Mouse (Mus musculus) frontal cortex, postnatal 10 days (tissue): ENCODE measurements around the gene Anxa9.
A peak's percentile ranks its signal among the peaks of the same experiment; 100 is the strongest.
"Not testable (repeated sequence)": the region's sequence is repeated elsewhere in the genome, so short reads cannot be mapped to it uniquely, and the experiment has no call there.

Experiments
- DNase-seq, 2 experiments: peaks; one replicate each; pipeline ENCODE4 v3.0.0; 2022; ENCODE audit warnings: low spot score in 2 of 2, mixed read lengths in 1 of 2

Gene Anxa9

DNA sequence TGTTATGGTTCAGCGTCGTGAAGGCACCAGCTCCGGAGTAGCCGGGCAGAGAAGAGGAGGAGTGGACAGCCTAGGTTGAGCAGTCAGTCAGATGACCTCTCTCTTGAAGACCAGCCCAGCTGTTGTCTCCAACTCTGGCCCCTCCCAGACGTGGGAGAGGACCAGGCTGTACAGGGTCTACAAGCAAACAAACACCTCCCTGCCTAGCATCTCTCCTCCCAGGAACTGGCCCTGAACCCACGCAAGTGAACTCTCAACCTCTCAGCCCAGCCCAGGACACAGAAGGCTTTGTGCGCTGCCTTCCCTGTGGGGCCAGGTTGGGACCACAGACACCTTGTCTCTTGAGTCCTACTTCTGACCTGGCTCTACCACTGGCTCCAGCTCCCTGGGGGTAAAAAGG is at the start of gene Anxa9:
Gene Anxa9 (minus strand): TSS at position 77 of the 400 bp plus-strand sequence.
- no peak for DNase-seq

DNA sequence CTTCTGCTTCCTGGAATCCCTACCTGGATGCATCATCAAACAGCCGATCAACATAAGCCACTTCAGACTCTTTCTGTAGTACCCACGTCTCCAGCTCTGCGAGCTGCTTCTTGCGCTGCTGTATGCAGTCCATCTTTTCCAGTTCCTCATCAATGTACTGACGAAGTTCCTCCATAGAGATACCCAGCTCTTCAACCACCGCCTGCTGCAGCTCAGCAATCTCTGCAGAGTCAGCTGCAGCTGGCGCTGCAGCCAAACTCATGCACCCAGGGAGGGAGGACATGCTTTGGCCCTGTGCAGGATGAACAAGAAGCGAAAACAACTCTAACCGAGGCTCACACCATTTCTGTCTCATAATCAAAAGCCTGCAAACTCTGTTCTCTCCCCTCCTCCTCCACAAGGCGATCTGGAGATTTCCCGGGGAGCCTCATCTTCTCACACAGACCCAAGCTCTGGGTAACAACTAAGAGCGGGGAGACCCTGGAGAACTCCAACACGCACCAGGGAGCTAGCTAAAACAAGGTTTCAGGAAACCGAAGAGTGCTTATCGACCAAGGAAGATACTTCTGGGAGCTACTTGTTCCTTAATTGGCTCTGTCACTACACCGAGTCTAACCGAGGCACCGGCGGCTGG is 49.1 kb upstream of the Anxa9 start:
- not testable (repeated sequence) for DNase-seq

DNA sequence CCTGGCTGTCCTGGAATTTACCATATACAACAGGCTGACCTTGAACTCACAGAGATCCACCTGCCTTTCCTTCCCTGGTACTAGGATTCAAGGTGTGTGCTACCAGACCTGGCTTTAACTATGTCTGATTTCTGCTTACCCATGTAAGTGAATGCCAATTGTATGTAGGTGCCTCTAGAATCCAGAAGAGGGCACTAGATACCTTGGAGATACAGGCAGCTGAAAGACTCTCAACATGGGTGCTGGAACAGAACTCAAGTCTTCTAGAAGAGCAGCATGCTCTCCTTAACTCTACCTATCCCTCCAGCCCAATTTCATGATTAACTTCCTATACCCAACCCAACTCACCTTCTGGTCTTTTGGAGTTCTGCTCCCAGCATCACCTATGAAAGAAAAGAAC is 42.5 kb upstream of the Anxa9 start:
- no peak for DNase-seq

DNA sequence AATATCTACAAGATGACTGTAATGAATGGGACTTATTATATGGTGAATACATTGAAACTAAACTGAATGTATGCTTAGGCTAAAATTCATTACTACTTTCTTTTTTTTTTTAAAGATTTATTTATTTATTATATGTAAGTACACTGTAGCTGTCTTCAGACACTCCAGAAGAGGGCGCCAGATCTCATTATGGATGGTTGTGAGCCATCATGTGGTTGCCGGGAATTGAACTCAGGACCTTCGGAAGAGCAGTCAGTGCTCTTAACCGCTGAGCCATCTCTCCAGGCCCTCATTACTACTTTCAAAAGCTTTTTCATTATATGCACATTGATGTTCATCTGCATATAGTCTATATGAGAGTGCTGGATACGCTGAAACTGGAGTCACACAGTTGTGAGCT is 41.4 kb upstream of the Anxa9 start:
- not testable (repeated sequence) for DNase-seq

DNA sequence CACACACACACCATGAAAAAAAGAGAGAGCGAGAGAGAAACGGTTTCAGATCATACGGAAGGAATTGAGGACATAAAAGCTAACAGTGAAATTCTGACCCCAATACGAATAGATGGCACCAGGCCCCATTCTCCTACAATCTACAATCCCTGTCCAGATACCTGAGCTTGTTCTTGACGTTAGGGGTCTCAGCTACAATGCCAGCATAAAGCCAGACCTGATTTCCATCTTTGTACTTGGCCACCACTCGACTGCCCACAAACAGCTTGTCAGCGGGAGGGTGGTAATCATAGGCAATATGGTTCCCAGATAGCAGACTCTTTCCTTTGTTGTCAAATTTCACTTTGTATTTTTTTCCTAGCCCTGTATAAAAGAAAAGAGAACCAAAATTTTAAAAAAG is 39.5 kb upstream of the Anxa9 start:
- no peak for DNase-seq

DNA sequence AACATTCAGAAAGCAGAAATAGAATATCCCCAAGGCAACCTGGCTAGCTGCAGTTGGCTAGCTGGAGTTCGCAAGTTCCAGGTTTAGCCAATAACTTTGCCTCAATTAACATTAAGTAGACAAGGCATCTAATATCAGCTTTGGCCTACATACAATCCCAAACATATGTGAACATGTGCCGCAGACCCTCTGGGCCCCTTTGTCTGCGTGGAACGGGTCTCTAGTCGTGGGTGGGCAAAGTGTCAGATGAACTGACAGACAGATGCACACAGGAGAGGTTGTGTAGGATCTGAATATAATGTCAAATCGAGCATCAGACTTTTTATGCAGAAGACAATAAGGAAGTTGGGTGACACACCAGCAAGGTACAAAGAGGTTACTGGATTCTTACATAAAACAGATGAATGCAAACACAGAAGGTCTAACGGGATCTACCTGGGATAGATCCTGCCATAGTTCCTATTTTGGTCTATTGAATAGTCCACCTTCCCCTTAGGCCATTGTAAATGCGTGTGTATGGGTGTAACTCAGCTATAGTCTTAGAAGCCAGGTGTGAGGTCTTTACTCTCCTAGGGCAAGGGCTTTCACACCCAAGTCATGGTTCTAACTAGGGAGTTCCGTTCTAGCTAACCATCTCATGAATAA is 36.5 kb upstream of the Anxa9 start:
- not testable (repeated sequence) for DNase-seq

DNA sequence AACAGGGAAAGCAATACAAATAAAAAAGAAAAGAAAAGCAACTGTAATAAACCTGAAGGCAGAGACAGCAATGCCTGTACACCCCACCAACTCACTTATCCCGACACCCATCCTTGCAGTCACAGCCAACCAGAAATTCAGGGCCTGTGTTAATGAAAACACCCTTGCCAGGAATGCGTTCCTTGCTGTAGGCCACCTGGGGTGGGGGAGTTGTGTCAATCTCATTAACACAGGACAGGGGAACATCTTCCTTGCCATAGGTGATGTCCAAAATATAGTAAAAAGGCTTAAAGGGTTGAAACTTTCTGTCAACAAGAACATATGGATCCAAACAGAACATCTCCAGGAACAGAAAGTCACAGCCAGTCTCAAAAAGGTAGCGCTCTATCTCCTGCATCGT is 31.3 kb upstream of the Anxa9 start:
- no peak for DNase-seq

DNA sequence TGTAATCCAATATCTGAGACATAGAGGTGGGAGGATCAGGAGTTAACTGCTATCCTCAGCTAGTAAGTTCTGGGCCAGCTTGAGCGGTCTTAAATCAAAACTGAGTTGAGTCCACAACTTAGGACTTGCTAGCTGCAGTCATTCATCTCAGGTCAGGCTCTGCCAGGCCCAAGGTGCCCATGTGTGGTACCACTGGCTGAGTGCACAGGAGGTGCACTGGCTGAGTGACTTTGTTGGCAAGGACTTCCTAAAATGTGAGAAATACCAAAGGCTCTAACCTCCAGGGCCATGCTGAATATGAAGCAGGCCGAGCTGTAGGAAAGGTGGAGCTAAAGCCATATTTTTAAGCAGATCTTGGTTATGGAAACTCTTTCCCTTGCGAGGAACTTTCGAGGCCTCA is 30.4 kb upstream of the Anxa9 start:
- no peak for DNase-seq

DNA sequence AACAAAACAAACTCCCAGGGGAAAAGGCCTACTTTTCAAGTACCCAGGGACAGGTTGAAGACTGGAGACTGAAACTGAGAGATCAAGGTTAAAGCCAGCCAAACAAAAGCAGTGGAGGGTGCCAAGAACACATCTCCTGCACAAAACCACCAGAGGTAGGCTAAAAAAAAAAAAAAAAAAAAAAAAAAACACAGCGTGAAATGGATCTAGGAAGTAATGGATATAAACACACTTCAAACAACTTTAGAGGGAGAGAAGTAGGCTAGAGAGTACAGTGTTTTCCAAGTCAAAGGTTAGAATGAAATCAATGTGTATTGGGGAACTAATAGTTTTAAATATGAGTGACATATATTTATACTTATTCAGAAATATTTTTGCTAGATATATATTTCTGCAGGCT is 24.6 kb upstream of the Anxa9 start:
- DNase-seq = no peak

DNA sequence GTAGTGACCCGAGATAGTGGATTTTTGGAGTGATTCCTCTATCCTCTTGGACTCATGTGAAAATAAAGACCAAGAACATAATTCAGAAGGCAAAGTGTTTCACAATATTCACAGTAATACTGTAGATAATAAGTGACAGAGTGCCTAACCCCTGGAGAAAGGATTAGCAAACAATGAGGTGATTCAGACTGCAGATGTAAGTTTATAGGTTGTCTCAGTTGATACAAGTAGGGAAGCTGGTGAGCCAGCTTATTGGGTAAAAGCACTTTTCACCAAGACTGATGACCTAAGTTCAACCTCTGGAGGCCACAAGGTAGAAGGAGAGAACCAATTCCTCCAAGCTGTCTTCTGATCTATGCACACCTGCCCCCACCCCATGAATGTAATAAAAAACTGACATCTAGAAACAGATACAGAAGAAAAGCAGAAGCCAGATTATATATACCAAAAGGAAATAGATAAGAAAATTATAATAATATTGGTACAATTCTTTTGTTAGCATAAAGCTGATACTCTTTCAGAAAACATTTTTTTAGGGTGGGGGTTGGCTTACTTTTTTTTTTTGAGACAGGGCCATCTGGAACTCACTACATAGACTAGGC is 21.9 kb upstream of the Anxa9 start:
- no peak for DNase-seq

DNA sequence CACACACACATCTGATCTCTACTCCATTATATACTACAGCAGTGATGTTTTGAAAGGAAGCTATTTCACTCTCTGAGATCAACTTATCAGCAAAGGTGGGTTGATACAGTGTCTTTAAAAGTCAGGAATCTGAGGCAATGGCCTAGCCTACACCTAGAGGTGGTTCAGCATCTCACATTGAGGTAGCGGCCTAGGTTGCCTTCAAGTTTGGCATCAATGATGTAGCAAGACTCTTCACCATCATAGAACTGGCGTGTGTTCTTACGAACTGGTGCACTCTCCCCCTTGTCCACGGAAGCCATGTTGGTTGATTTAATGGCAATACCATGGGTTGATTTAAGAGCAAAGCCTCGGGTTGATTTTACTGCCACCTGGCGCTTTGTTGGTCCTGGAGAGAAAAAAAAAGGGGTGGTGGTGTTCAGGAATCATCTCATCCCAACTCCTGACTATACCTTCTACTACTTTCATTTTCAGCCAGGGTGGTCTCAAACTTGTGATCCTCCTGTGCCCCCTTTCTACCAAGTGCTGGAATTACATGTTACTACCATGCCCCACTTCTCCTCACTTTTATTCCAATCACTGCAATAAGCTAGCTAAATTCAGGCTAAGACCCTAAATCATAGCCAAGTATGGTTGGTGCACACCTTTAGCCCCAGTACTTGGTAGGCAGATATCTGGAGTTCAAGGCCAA is 17.6 kb upstream of the Anxa9 start:
- DNase-seq = no peak

DNA sequence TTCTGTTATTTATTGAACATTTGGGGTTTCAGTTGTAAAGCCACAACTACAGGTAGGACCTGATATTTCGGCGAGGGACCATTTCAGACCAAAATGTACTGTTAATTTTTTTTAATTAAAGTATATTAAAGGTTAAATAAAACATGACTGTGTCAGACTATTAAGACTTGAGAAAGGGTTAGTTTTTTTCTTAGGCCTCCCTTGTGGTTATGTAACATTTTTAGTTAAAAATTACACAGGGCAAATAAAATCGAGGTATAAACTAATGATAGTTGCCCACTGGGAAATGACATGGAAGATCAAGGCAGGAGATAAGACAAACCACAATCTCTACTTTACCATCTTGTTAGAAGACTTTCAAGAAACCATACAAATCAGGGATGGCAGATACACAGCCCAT is 16.5 kb upstream of the Anxa9 start:
- DNase-seq = no peak

DNA sequence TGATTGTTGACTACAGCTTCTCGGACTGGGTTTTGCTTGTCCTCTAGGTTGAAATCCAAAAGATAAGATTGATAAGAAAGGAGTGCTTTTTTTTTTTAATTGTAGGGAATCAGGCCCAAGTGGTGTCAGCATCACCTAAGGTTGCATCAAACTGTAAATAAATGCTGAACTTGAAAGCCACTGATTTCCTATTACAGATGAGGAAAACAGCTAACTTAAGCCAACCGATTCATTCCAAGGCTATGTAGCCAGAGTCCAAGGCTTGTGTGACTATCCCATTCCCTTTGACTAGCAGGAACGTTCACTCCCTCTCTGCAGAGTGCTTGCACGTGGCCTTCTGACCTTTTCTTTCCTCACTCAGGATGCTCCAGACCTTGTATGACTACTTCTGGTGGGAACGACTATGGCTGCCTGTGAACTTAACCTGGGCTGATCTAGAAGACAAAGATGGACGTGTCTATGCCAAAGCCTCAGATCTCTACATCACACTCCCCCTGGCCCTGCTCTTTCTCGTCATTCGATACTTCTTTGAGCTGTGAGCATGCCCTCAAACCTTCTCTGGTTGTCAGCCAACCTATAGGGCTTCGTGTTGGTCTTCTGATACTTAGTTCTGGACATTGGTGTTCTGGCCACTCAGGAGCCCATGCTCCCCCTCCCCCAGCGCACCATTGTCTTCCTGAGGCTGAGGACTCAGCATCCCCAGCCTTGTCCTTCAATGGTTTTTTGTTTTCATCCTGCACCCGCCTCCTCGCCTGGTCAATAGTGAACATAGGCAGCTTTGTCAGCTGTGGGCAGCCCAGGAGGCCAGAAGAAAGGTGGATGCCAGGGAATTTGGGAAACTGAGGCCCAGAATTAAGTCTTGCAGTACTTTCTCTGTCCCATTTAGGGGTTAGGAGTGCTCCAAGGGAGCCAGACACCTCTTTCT is 13.0 kb upstream of the Anxa9 start:
- DNase-seq = no peak

DNA sequence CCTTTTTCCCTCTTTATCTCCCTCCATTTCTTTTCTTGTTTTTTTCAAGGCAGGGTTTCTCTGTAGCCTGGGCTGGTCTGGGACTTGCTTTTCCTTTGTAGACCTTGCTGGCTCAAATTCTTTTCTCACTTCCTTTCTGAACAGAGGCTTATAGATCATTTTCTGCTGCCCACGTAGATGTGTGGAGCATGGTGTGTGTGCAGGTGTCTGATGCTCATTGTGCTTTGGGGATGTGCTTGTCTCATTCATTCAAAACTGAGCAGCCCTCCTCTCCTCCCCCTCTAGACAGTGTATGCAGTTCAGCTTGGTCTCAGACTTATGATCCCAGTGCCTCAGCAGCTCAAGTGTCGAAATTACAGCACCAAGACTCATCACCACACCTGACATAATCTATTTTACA is 12.1 kb upstream of the Anxa9 start:
- DNase-seq = no peak

DNA sequence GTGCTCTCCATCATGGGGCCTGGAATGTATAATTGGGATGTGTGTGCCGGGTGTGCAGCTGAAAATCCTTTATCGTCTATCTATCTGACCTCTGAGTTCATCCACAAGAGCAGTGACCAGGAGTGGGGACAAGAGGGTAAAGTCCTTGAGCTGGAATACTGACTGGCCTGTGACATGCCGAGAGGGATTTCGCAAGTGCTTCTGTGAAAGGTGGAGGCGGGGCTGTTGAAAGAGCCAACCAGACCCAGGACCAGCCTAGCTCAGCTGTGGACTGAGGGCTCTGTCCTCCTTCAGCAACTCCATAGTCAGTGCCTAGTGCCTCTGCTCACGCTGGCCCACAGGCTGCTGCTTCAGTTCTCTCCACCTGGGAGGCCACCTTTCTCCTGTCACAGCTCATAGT is 11.6 kb upstream of the Anxa9 start:
- DNase-seq = no peak

DNA sequence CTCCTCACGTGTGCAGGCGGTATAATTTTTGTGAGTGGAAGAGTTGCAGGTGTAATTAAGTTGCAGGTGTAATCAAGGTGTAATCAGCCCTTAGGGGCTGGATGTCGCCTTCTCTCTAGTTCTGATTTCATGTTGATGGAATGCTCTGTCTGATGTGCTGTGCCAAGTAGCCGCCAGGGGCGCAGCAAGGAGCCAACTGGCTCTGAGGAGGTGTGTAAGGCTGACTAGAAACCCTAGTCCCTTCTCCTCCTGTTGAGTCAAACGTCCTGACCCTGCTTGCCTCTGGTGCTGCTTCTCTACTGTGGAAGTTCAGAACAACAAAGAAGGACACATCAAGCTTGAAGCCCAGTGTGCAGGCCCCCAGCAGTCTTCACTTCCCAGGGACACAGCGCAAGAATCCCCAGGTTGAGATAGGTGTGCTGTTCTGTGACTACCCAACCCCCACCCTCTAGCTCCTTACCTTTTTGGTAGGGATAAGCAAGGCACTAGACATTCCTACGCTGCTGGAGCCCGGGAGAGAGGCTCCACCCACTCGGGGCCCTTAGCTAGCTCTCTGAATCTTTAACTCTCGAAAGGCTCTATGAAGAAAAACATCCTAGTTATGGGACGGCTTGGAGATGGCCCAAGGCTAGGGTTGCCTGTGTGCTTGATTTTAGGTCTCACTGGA is 10.6 kb upstream of the Anxa9 start:
- DNase-seq = peak in 1 of 2 experiments; percentile 61

DNA sequence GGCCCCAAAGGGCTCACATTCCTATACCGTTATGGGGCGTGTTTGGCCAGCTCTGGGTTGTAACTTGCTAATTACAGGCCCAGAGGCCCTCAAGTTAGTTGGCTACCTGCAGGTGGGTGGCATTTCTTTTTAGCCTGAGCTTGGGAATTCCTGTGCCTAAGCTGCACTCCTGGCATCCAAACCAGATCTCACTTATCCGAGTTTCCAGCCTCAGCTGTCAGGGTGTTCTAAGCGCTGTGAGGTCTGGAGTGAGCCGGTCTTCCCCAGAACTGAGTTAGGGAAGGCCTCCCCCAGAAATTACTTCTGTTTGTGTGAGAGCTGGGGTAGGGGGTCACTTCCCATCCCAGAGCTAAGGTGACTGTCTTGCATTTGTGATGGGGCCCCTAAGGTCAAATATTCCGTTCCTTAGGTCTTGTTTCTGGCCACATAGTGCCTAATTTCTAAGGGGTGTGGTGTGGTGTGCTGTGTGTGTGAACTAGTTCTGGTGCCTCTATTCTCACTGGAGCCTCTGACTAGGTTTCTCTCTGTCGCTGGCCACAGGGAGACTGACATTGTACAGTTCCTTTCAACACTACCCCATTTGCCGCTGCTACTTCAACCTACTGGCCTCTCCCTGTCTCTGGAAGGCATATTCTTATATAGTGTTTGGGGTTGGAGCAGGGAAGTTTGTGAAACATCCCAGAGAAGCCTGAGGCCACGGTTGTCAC is 9.0 kb upstream of the Anxa9 start:
- DNase-seq = no peak

DNA sequence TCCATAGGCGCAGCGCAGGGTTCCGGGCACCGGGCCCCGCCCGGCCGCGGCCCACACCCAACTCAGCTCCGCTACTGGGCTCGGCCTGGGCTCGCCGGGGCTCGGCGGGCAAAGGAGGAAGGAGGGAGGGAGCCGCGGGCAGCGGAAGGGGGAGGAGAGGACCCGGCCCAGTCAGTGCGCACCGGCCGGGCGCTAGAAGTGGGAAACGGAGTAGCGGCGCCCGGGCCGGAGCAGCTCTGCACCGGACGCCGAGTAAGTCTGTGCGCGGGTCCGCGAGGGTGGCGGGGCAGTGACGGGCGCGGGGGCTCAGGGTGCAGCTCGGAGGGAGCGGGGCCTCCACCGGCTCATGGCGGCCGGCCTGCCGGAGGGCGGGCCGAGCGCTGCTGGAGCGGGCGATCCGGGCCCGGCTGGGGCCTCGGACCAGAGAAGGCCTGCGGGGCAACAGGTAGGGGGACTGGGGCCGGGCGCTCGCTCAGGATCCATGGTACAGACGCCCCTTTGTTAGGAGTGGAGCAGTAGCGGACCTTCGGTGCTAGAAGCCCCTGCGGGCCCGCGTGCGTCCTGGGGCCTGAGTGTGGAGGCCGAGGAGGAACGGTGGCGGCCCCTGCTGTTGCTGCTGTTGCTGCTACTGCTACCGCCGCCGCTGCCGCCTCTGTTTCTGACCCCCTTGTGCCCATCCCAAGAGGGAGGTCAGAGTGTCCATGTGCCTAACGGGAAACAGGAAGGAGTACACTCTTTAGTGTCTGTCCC is 8.3 kb upstream of the Anxa9 start:
- DNase-seq = peak; percentile 51 to 76

DNA sequence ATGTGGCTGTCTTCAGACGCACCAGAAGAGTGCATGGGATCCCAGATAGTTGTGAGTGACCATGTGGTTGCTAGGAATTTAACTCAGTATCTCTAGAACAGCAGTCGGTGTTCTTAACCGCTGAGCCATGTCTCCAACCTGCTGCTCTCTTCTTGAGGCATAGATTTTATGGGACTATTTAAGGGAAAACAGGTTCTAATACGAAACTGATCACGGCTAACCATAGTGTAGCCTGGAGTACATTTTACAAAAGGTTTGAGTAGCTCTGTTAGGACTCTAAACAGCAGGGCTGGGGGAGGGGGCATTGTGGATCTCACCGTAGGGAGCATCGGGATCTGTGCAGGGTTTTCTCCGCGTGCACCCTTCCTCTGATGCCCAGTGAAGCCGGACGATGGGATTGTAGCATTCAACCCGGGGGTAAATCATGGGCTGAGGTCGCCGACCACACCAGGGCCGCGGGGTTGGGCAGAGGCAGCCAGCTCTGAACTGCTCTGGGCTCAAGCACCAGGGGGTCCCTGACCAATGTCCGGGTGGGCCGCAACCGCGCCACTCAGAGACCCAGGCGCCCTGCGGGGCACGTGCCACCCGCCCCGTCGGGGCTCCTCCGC is 7.6 kb upstream of the Anxa9 start, which contains the start of gene Cers2:
Gene Cers2 (plus strand): TSS at position 306 of the 608 bp plus-strand sequence.
- DNase-seq = no peak
